Mouse (Mus musculus) erythroblast, adult 5-6 weeks (primary cell): ENCODE measurements around the gene 4930578G10Rik. TPM values are rescaled to one million over a fixed set of nuclear protein-coding genes. Genes with fewer than 3 reads are reported as not detected.

ENCODE experiments used
- ATAC-seq: replicated peaks from 2 replicates; pipeline ENCODE4 v1.8.0; 2016; ENCODE audit warnings: moderate number of reproducible peaks, mild to moderate bottlenecking, moderate TSS enrichment, inconsistent platforms; ENCODE audit not compliant: poor library complexity, low FRiP score, severe bottlenecking
- total RNA-seq, 2 experiments: library from RNA; stranded (forward) in 1 of 2; stranded (reverse) in 1 of 2; fragments of 150-400 nt in 1 of 2; fragments of 200-764, 138-1000 nt in 1 of 2; gene quantifications; 2 replicates each; pipeline versions ENCODE4 v1.2.3 to v1.2.4; 2015 to 2017; ENCODE audit warnings: low replicate concordance in 2 of 2

The 4930578G10Rik gene
- total RNA-seq, 2 experiments from 2014 or later, result not detected

DNA sequence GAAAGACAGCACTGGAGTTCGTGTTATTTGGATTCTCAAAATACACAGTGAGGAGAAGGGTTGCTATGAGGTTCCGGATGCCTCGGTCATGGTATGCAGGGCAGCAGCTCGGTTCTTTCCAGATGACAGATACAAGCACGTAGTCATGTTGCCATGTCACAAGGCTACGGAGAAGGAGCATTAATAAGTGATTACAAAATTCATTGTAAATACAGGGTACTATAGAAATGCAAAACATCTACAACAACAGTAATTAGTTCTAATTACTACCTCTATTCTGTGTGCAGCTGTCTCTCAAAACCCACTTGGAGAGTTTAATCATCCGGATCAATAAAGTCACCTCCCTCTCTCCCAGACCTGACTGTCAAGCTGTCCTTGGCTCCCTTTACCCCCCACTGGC, 159.8 kb downstream of the 4930578G10Rik start:
- ATAC-seq, result no peak

Other genes starting within 250 kb of the 4930578G10Rik start
- 0.19 TPM in 1 of 2 replicates, not detected in the other for gene Fam205a2, start 207.4 kb upstream of the 4930578G10Rik start, total RNA-seq (2015; ENCODE audit: low replicate concordance)
- gene Fam205a2, start 207.4 kb upstream of the 4930578G10Rik start, total RNA-seq (2017; ENCODE audit: low replicate concordance), result not detected in 2 replicates
- gene Gm10591, start 123.3 kb upstream of the 4930578G10Rik start, total RNA-seq (2015; ENCODE audit: low replicate concordance), result not detected in 2 replicates
- gene Gm10591, start 123.3 kb upstream of the 4930578G10Rik start, total RNA-seq (2017; ENCODE audit: low replicate concordance), result not detected in 2 replicates
- gene Gm2564, start 105.8 kb upstream of the 4930578G10Rik start, total RNA-seq (2015; ENCODE audit: low replicate concordance), result not detected in 2 replicates
- not detected in 2 replicates for gene Gm2564, start 105.8 kb upstream of the 4930578G10Rik start, total RNA-seq (2017; ENCODE audit: low replicate concordance)
- not detected in 2 replicates for gene Ccl27b, start 80.3 kb upstream of the 4930578G10Rik start, total RNA-seq (2015; ENCODE audit: low replicate concordance)
- not detected in 2 replicates for gene Ccl27b, start 80.3 kb upstream of the 4930578G10Rik start, total RNA-seq (2017; ENCODE audit: low replicate concordance)
- gene Il11ra2, start 73.7 kb upstream of the 4930578G10Rik start, total RNA-seq (2015; ENCODE audit: low replicate concordance), result not detected in 2 replicates
- gene Il11ra2, start 73.7 kb upstream of the 4930578G10Rik start, total RNA-seq (2017; ENCODE audit: low replicate concordance), result not detected in 2 replicates
- not detected in 2 replicates for gene Ccl19, start 21.0 kb downstream of the 4930578G10Rik start, total RNA-seq (2015; ENCODE audit: low replicate concordance)
- gene Ccl19, start 21.0 kb downstream of the 4930578G10Rik start, total RNA-seq (2017; ENCODE audit: low replicate concordance), result not detected in 2 replicates
- not detected in 2 replicates for gene Ccl21a, start 38.4 kb downstream of the 4930578G10Rik start, total RNA-seq (2015; ENCODE audit: low replicate concordance)
- gene Ccl21a, start 38.4 kb downstream of the 4930578G10Rik start, total RNA-seq (2017; ENCODE audit: low replicate concordance), result not detected in 2 replicates
- 3.8 and 4.0 TPM in 2 replicates for gene Fam205a1, start 118.3 kb downstream of the 4930578G10Rik start, total RNA-seq (2015; ENCODE audit: low replicate concordance)
- 1.8 and 2.6 TPM in 2 replicates for gene Fam205a1, start 118.3 kb downstream of the 4930578G10Rik start, total RNA-seq (2017; ENCODE audit: low replicate concordance)
- gene Gm12394, start 121.2 kb downstream of the 4930578G10Rik start, total RNA-seq (2015; ENCODE audit: low replicate concordance), result not detected in 2 replicates
- not detected in 2 replicates for gene Gm12394, start 121.2 kb downstream of the 4930578G10Rik start, total RNA-seq (2017; ENCODE audit: low replicate concordance)
- gene Fam205c, start 138.7 kb downstream of the 4930578G10Rik start, total RNA-seq (2015; ENCODE audit: low replicate concordance), result not detected in 2 replicates
- 0.56 TPM in 1 of 2 replicates, not detected in the other for gene Fam205c, start 138.7 kb downstream of the 4930578G10Rik start, total RNA-seq (2017; ENCODE audit: low replicate concordance)
- not detected in 2 replicates for gene Phf24, start 181.1 kb downstream of the 4930578G10Rik start, total RNA-seq (2015; ENCODE audit: low replicate concordance)
- gene Phf24, start 181.1 kb downstream of the 4930578G10Rik start, total RNA-seq (2017; ENCODE audit: low replicate concordance), result 1.7 and 5.8 TPM in 2 replicates
- 7.9 TPM in 1 of 2 replicates, not detected in the other for gene Dnajb5, start 214.3 kb downstream of the 4930578G10Rik start, total RNA-seq (2015; ENCODE audit: low replicate concordance)
- gene Dnajb5, start 214.3 kb downstream of the 4930578G10Rik start, total RNA-seq (2017; ENCODE audit: low replicate concordance), result 0.14 TPM in 1 of 2 replicates, not detected in the other
- not detected in 2 replicates for gene 1700022I11Rik, start 234.1 kb downstream of the 4930578G10Rik start, total RNA-seq (2015; ENCODE audit: low replicate concordance)
- 5.3 TPM in 1 of 2 replicates, not detected in the other for gene 1700022I11Rik, start 234.1 kb downstream of the 4930578G10Rik start, total RNA-seq (2017; ENCODE audit: low replicate concordance)